Mouse (Mus musculus): Measurements from ENCODE around the gene Akt3. TPM values are rescaled to one million over a fixed set of nuclear protein-coding genes. Genes with fewer than 3 reads are reported as not detected.

Akt3 gene
- polyA plus RNA-seq, 1 experiment from 2014 or later, result 26.3 TPM

GRCm38 (mm10) chr1:177004041-177004741 is 253.8 kb downstream of the Akt3 start:
- Histone ChIP-seq H3K4me2 (replicated peaks) (no peak overlapping the region), H3K36me3 (no peaks in the 10 kb centered on the region), H3K9ac (replicated peaks) (no peak overlapping the region), H3K4me3 (replicated peaks) (no peak overlapping the region), H3K27me3 (no peaks in the 10 kb centered on the region), H3K9me3 (no peaks in the 10 kb centered on the region), H3K4me1 (replicated peaks) (peaks cover 53% of the 10 kb centered on the region), H3K27ac (no peak overlapping the region)
- 56% methylated on average over 4 of the region's 4 CpGs for WGBS
- peak; percentile 44 for ATAC-seq

- Histone ChIP-seq H3K36me3 (no peaks in the 10 kb centered on the region), H3K4me1 (replicated peaks) (peaks cover 55% of the 10 kb centered on the region), H3K4me2 (replicated peaks) (no peak overlapping the region), H3K9ac (replicated peaks) (no peak overlapping the region), H3K27ac (no peak overlapping the region), H3K9me3 (no peaks in the 10 kb centered on the region), H3K4me3 (replicated peaks) (no peak overlapping the region), H3K27me3 (no peaks in the 10 kb centered on the region)
- WGBS, result 26% methylated on average over 6 of the region's 6 CpGs
- peak; percentile 18 for ATAC-seq
Measured at GRCm38 (mm10) chr1:177002951-177003350, 255.1 kb downstream of the Akt3 start.

GRCm38 (mm10) chr1:176999011-176999410 is 259.0 kb downstream of the Akt3 start:
- H3K9me3 ChIP-seq, result no peaks in the 10 kb centered on the region
- H3K4me2 ChIP-seq (replicated peaks), result no peak overlapping the region
- peak; percentile 35; the same call in 1 of the 2 replicates for ATAC-seq
- peak overlapping the region; percentile 88 for H3K27ac ChIP-seq
- no peak overlapping the region for H3K9ac ChIP-seq (replicated peaks)
- H3K4me1 ChIP-seq (replicated peaks), result peaks cover 78% of the 10 kb centered on the region
- no peaks in the 10 kb centered on the region for H3K27me3 ChIP-seq
- no peaks in the 10 kb centered on the region for H3K36me3 ChIP-seq
- 8% methylated on average over 6 of the region's 6 CpGs for WGBS
- no peak overlapping the region for H3K4me3 ChIP-seq (replicated peaks)

- ATAC-seq, result peak; percentile 57
- Histone ChIP-seq H3K4me2 (replicated peaks) (peak overlapping the region; percentile 55), H3K36me3 (no peaks in the 10 kb centered on the region), H3K4me1 (replicated peaks) (peaks cover 78% of the 10 kb centered on the region), H3K9me3 (no peaks in the 10 kb centered on the region), H3K4me3 (replicated peaks) (peak overlapping the region; percentile 25), H3K9ac (replicated peaks) (peak overlapping the region; percentile 56), H3K27ac (peak overlapping the region; percentile 88), H3K27me3 (no peaks in the 10 kb centered on the region)
- 13% methylated on average over 33 of the region's 33 CpGs for WGBS
Measured at GRCm38 (mm10) chr1:176997711-176998689, 260.0 kb downstream of the Akt3 start.

- no peak for ATAC-seq
- Histone ChIP-seq H3K9ac (replicated peaks) (no peak overlapping the region), H3K27me3 (no peaks in the 10 kb centered on the region), H3K4me3 (replicated peaks) (no peak overlapping the region), H3K4me2 (replicated peaks) (peak overlapping the region; percentile 55), H3K4me1 (replicated peaks) (peaks cover 75% of the 10 kb centered on the region), H3K36me3 (no peaks in the 10 kb centered on the region), H3K27ac (peak overlapping the region; percentile 88), H3K9me3 (no peaks in the 10 kb centered on the region)
- WGBS, result 12% methylated on average over 6 of the region's 6 CpGs
Measured at GRCm38 (mm10) chr1:176997254-176997653, 260.7 kb downstream of the Akt3 start.

GRCm38 (mm10) chr1:176996630-176997201 is 261.3 kb downstream of the Akt3 start:
- 16% methylated on average over 16 of the region's 16 CpGs for WGBS
- no peaks in the 10 kb centered on the region for H3K9me3 ChIP-seq
- no peak overlapping the region; the same call in 1 of the 2 replicates for H3K9ac ChIP-seq (replicated peaks)
- H3K36me3 ChIP-seq, result no peaks in the 10 kb centered on the region
- H3K4me3 ChIP-seq (replicated peaks), result no peak overlapping the region
- peak overlapping the region; percentile 89 for H3K27ac ChIP-seq
- H3K4me1 ChIP-seq (replicated peaks), result peaks cover 75% of the 10 kb centered on the region
- H3K27me3 ChIP-seq, result no peaks in the 10 kb centered on the region
- H3K4me2 ChIP-seq (replicated peaks), result peak overlapping the region; percentile 55
- no peak for ATAC-seq

GRCm38 (mm10) chr1:176996166-176996565 is 261.8 kb downstream of the Akt3 start:
- no peak overlapping the region for H3K4me3 ChIP-seq (replicated peaks)
- H3K27me3 ChIP-seq, result no peaks in the 10 kb centered on the region
- no peak overlapping the region for H3K4me2 ChIP-seq (replicated peaks)
- ATAC-seq, result no peak
- 0 out of 2 replicates have a peak overlapping the region, but pooled peaks have one; percentile 89 for H3K27ac ChIP-seq
- H3K4me1 ChIP-seq (replicated peaks), result peaks cover 72% of the 10 kb centered on the region
- H3K9me3 ChIP-seq, result no peaks in the 10 kb centered on the region
- no peaks in the 10 kb centered on the region for H3K36me3 ChIP-seq
- H3K9ac ChIP-seq (replicated peaks), result no peak overlapping the region
- 72% methylated on average over 3 of the region's 3 CpGs for WGBS

- ATAC-seq, result no peak
- Histone ChIP-seq H3K9ac (replicated peaks) (no peak overlapping the region), H3K9me3 (no peaks in the 10 kb centered on the region), H3K27me3 (no peaks in the 10 kb centered on the region), H3K4me1 (replicated peaks) (peaks cover 70% of the 10 kb centered on the region), H3K36me3 (no peaks in the 10 kb centered on the region), H3K27ac (peak overlapping the region; percentile 89), H3K4me3 (replicated peaks) (no peak overlapping the region), H3K4me2 (replicated peaks) (no peak overlapping the region)
- 71% methylated on average over 4 of the region's 4 CpGs for WGBS
Measured at GRCm38 (mm10) chr1:176995419-176995775, 262.6 kb downstream of the Akt3 start.

- peak overlapping the region; percentile 89 for H3K27ac ChIP-seq
- H3K9me3 ChIP-seq, result no peaks in the 10 kb centered on the region
- no peak overlapping the region for H3K9ac ChIP-seq (replicated peaks)
- H3K4me1 ChIP-seq (replicated peaks), result peaks cover 70% of the 10 kb centered on the region
- no peaks in the 10 kb centered on the region for H3K36me3 ChIP-seq
- no peak overlapping the region for H3K4me3 ChIP-seq (replicated peaks)
- no peak overlapping the region for H3K4me2 ChIP-seq (replicated peaks)
- WGBS, result 12% methylated on average over 11 of the region's 11 CpGs
- peak; percentile 22 for ATAC-seq
- H3K27me3 ChIP-seq, result no peaks in the 10 kb centered on the region
Measured at GRCm38 (mm10) chr1:176994707-176995418, 263.1 kb downstream of the Akt3 start.

- WGBS, result 4% methylated on average over 7 of the region's 7 CpGs
- H3K27me3 ChIP-seq, result no peaks in the 10 kb centered on the region
- H3K27ac ChIP-seq, result peak overlapping the region; percentile 89
- H3K9me3 ChIP-seq, result no peaks in the 10 kb centered on the region
- ATAC-seq, result peak; percentile 73
- H3K4me2 ChIP-seq (replicated peaks), result no peak overlapping the region
- H3K4me1 ChIP-seq (replicated peaks), result peaks cover 69% of the 10 kb centered on the region
- H3K4me3 ChIP-seq (replicated peaks), result no peak overlapping the region
- no peak overlapping the region for H3K9ac ChIP-seq (replicated peaks)
- H3K36me3 ChIP-seq, result no peaks in the 10 kb centered on the region
Measured at GRCm38 (mm10) chr1:176994087-176994486, 263.9 kb downstream of the Akt3 start.

- Histone ChIP-seq H3K9me3 (no peaks in the 10 kb centered on the region), H3K4me2 (replicated peaks) (no peak overlapping the region), H3K4me3 (replicated peaks) (no peak overlapping the region), H3K27me3 (no peaks in the 10 kb centered on the region), H3K36me3 (no peaks in the 10 kb centered on the region), H3K27ac (peak overlapping the region; percentile 89), H3K9ac (replicated peaks) (no peak overlapping the region), H3K4me1 (replicated peaks) (peaks cover 66% of the 10 kb centered on the region)
- no peak for ATAC-seq
- WGBS, result 75% methylated on average over 18 of the region's 18 CpGs
Measured at GRCm38 (mm10) chr1:176993141-176994010, 264.6 kb downstream of the Akt3 start.

Data from midbrain, embryonic 13.5 days (tissue).